Mouse (Mus musculus) lung, postnatal 0 days (tissue): ENCODE measurements around the gene Pex7.

Source experiments
- CTCF ChIP-seq: IDR thresholded peaks from 2 replicates; pipeline ENCODE4 v1.5.1; 2016; ENCODE audit warnings: antibody characterized with exemption, mild to moderate bottlenecking
- EP300 ChIP-seq: IDR thresholded peaks from 2 replicates; pipeline ENCODE4 v1.6.1; 2016; ENCODE audit warnings: antibody characterized with exemption, mild to moderate bottlenecking, control low read depth

- TF ChIP-seq CTCF (no peak), EP300 (no peak)
These were observed 39.2 kb upstream of the Pex7 start for GRCm38 (mm10) chr10:19946644-19947043.
